Mouse (Mus musculus): ENCODE results near the gene Bscl2.

GRCm38 (mm10) chr19:8798264-8798946, 38.9 kb upstream of the Bscl2 start, which contains the start of gene Polr2g:
- TF ChIP-seq POLR2A (IDR thresholded peaks at IDR 0.05; ENCODE audit: borderline replicate concordance, insufficient read depth, low read length) (peak; percentile 76; the same call in 1 of the 2 replicates), CTCF (IDR thresholded peaks at IDR 0.05; ENCODE audit: borderline replicate concordance, insufficient read depth, low read depth, low read length) (no peak)
